Mouse (Mus musculus) ovary, postnatal 10 days (tissue): ENCODE measurements around the gene Olfr707.
"Not testable (repeated sequence)": the region's sequence is repeated elsewhere in the genome, so short reads cannot be mapped to it uniquely, and the experiment has no call there.

Source experiments
- DNase-seq: peaks from one replicate; pipeline ENCODE4 v3.0.0; 2022; ENCODE audit warnings: low spot score

Gene Olfr707

DNA sequence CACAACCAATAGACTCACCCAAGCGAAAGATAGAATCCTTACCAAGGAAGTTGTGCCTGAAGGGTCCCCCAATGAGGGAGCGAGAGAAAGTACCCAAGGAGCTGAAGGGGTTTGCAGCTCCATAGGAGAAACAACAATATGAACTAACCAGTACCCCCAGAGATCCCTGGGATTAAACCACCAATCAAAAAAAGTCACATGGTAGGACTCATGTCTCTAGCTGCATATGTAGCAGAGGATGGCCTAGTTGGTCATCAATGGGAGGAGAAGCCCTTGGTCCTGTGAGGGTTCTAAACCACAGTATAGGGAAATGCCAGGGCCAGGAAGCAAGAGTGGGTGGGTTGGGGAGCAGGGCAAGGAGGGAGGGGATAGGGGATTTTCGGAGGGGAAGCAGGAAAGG is at the start of gene Olfr707:
Gene Olfr707, minus strand, starts transcription at position 101 of the 400 bp plus-strand sequence.
- not testable (repeated sequence) for DNase-seq

DNA sequence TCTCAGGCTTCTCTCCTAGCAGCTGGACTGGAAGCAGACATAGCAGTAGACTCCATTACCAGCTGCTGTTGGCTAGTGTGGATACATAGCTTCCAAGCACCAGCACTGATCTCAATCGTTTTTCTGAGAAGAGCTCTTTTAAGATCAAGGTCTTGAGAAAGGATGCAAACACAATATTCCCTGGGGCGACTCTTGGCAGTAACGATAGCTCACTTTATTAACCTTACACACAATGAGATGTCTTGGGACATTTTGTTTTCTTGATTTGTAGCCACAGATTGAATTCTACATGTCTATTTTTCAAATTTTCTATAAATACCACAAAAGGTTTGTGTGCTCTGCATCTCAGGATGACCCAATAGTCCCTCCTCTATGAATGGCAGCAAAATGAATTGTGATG is 47.2 kb upstream of the Olfr707 start, which contains the start of gene Olfr710:
Gene Olfr710, minus strand, starts transcription at position 101 of the 400 bp plus-strand sequence.
- no peak for DNase-seq

DNA sequence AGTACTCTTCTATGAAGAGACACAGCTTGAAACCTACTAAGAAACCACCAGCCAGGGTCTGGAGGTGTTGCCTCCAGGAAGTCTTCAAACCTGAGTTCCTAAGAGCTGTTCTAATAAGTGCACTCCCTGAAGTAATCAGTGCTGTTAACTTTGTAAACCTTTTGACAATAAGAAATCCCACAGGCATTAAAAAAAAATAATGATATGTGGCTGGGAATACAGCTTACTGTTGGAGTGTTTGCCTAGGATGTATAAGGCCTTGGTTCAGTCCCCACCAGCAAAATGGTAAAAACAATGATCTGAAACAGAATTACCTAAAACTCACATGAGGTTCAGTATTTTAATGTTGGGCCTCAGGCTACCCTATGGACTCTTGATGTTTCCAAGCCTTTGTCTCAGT is 31.1 kb upstream of the Olfr707 start, which contains the start of gene Olfr709-ps1:
Gene Olfr709-ps1, minus strand, starts transcription at position 101 of the 400 bp plus-strand sequence.
- DNase-seq = no peak

DNA sequence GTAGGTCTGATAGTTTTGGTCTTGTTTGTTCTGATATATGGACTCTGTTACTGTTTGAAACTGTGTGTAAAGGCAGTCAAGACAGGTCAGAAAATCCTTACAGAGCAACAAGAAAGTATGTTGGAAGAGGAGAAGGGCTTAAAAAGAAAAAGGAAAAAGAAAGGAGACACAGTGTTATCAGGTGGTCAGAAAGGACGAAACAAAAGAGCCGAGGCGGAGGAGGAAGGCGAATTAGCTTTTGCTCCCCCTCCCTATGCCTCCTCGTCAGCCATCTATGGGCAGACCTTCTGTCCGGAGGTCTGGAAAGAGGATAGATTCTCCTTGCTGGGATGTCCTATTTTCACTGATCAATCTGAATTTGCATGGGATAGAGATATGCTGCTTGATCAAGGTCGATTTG is 19.9 kb upstream of the Olfr707 start:
- DNase-seq = not testable (repeated sequence)

DNA sequence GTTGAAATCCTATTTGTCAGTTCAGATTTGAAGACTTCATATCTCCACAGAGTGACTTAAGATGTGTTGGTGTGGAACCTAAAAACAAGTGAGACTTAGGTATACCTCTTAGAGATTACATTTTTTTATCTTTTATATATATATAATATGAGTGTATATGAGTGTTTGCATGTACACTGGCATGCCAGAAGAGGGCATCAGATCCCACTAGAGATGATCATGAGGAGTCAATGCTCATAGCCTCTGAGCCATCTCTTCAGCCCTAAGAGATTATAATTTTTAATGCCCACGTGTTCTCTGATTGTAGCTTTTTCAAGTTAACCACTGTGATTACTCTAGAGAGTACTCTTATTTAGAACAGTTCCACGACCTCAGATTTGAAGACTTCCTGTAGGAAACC is 6.6 kb upstream of the Olfr707 start, which contains the start of gene Olfr1532-ps1:
Gene Olfr1532-ps1, plus strand, starts transcription at position 326 of the 400 bp plus-strand sequence.
- no peak for DNase-seq

DNA sequence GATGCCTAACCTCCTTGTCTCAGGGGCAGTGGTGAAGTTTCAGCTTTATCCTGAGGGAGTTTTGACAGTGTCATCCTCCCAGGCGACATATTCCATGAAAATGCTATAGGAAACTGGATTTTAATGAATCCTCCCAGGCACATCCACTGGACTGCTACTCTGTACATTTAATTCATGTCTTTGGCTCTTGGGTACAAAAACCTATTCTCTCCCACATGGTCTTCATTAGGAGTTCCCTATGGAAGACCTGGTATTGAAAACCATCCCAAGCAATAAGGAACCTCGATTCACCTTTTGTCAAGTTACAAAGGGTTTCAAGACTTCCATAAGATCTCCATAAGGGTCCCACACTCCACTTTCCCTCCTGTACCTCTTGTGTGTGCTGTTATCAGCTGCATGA is 13.0 kb downstream of the Olfr707 start, which contains the start of gene Olfr706:
Gene Olfr706, minus strand, starts transcription at position 101 of the 400 bp plus-strand sequence.
- DNase-seq = no peak

DNA sequence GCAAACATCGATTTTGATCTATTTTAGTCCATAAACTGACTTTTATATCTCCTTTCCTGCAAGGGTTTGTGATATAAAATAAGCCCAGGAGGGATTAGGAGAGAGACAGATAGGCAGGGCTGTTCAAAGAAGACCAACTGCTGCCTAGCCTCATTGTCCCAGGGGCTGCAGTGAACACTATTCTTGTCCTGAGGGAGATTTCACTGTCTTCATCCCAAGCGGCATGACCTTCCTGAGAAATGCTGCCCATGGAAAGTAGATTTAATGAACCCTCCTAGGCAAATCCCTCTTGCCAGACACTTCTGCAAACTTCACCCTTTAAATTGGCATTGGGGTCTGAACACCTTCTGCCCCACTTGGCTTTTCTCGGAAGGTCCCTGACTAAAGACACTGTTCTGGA is 24.2 kb downstream of the Olfr707 start, which contains the start of gene Olfr705:
Gene Olfr705, minus strand, starts transcription at position 101 of the 400 bp plus-strand sequence.
- DNase-seq = no peak

DNA sequence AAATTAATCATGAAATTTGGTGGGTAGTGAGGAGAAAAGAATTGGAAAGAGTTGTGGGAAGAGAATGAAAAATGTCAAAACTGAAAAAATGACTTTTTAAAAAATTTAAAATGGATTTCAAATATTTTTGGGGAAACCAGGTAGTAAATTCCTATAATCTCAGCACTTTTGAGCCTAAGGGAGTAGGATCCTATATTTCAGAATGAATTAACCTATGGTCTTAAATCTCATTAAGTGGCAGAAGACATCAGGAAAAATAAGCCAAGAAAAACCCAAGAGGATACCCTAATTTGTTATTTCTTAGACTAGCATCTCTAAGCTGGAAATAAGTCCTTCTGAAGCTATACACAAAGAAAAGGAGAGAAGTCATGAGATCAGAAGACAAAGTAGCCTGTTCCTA is 38.2 kb downstream of the Olfr707 start, which contains the start of gene Olfr704:
Gene Olfr704, plus strand, starts transcription at position 301 of the 400 bp plus-strand sequence.
- no peak for DNase-seq

DNA sequence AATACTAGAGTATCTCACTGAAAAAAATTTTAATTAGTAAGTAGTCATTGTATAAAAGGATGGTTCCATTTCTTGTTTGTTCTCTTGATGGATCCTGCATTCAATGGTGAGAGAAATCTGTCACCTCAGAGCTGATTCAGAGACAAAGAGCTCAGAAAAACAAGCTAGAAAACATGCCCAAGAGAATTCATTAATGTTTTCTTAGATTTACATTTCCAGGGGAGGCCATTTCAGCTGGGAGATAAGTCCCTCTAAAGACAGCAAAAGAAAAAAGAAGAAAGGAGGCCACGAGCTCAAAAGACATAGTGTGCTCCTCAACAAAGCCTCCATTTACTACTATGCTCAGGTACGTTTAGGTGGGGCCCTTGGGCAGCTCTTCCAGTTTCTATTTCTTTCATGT is 58.0 kb downstream of the Olfr707 start, which contains the start of gene Olfr703:
Gene Olfr703, plus strand, starts transcription at position 301 of the 400 bp plus-strand sequence.
- no peak for DNase-seq
